Mouse (Mus musculus): Measurements from ENCODE around the gene Sh2d2a. TPM values are rescaled to one million over a fixed set of nuclear protein-coding genes. Genes with fewer than 3 reads are reported as not detected.

Gene Sh2d2a
- 0.09 TPM in 2 replicates for polyA plus RNA-seq (2014; fragmentation: Nextera tagmentation; extraction: Ambion mirVana)

DNA sequence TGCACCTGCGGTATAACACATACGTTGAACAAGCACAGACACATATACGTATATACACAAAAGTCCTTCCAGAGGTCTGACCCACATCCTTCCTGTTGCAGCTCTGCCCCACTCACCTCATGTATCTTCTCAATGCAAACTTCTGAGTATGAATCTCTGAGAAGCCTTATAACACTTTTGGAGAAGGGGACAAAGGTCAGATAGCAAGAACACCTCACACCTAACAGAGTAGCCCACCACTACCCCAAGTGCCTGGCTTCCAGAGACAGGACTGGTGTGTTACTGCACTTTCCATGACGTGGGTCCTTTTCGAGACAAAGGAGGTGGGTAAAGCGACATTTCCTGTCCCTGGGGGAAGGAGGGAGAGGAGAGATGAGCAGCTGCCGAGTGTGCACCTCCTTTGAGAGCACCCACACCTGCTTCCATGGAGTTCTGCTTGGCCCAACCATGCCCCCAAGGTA lies at the start of gene Sh2d2a:
Gene Sh2d2a (plus strand): TSS at position 106 of the 461 bp plus-strand sequence.
- no peak for TF ChIP-seq CTCF (IDR thresholded peaks at IDR 0.05; ENCODE audit: low read depth)
- no peak within 1 kb of the TSS for H3K4me2 ChIP-seq
- WGBS = 63% methylated on average over 7 of the region's 7 CpGs
- no peaks in the 10 kb centered on the region for H3K4me1 ChIP-seq (ENCODE audit: insufficient read depth)
- H3K9me3 ChIP-seq (ENCODE audit: low read depth, low read length) = no peaks in the 10 kb centered on the region
- no peaks in the 10 kb centered on the region for H3K27me3 ChIP-seq (ENCODE audit: insufficient read depth, low read length)
- DNase-seq (no peak), ATAC-seq (ENCODE audit: insufficient read depth) (no peak)
- no peaks in the 10 kb centered on the region for H3K36me3 ChIP-seq (ENCODE audit: insufficient read depth)
- H3K27ac ChIP-seq (ENCODE audit: low read depth) = no peak within 1 kb of the TSS
- H3K4me3 ChIP-seq (ENCODE audit: low read depth, low read length) = no peak within 1 kb of the TSS
- H3K9ac ChIP-seq = no peak within 1 kb of the TSS

DNA sequence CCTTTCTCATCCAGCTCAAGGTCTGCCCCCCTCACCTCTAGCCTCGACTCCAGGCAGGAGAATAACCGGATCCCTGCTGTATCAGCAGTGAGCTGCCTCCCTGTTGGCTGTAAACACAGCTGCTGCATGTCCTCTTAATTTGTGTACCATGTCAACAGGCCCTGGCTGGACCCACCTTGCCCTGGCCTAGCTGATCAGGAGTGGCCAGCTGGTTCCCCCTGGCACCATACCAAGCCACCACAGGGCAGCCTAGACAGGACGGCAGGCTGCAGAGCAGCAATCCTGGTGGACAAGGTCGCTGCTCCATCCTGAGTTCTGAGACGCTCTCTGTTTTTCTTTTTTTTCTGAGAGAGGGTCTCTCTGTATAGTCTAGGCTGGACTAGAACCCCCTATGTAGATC lies 44.9 kb upstream of the Sh2d2a start:
- TF ChIP-seq CTCF (IDR thresholded peaks at IDR 0.05; ENCODE audit: low read depth) = no peak
- WGBS = 40% methylated on average over 5 of the region's 5 CpGs
- H3K4me1 ChIP-seq (ENCODE audit: insufficient read depth) = no peaks in the 10 kb centered on the region
- DNase-seq (no peak), ATAC-seq (ENCODE audit: insufficient read depth) (no peak)
- H3K4me3 ChIP-seq (ENCODE audit: low read depth, low read length) = no peak overlapping the region
- no peak overlapping the region for H3K9ac ChIP-seq
- no peak overlapping the region for H3K27ac ChIP-seq (ENCODE audit: low read depth)
- no peaks in the 10 kb centered on the region for H3K9me3 ChIP-seq (ENCODE audit: low read depth, low read length)
- peaks cover 78% of the 10 kb centered on the region for H3K27me3 ChIP-seq (ENCODE audit: insufficient read depth, low read length)
- H3K36me3 ChIP-seq (ENCODE audit: insufficient read depth) = no peaks in the 10 kb centered on the region
- H3K4me2 ChIP-seq = no peak overlapping the region

DNA sequence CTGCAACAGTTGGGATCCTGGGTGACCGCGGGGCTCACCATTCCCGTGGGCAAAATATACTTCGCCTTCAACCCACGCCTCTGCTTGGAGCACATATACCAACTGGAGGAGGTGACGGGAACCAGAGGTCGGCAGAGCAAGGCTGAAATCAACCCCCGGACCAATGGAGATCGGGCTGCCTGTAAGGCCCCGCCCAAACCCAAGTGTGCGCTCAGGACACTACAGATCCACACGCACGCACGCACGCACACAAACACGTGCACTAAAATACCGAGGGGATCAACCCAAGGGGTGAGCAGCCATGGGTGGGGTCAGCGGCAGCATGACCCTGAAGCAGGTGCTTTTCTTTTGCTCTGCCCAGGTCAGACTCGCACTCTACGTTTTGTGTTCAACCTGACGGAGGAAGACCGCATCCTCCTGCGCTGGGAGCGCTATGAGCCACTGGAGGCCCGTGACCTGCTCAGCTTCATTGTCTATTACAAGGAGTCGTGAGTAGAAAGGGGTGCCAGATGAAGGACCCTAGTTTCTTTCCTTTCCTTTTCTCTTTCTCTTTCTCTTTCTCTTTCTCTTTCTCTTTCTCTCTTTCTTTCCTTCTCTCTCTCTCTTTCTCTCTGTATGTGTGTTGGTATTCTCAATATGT lies 42.4 kb upstream of the Sh2d2a start:
- ATAC-seq (ENCODE audit: insufficient read depth) (no peak), DNase-seq (no peak)

DNA sequence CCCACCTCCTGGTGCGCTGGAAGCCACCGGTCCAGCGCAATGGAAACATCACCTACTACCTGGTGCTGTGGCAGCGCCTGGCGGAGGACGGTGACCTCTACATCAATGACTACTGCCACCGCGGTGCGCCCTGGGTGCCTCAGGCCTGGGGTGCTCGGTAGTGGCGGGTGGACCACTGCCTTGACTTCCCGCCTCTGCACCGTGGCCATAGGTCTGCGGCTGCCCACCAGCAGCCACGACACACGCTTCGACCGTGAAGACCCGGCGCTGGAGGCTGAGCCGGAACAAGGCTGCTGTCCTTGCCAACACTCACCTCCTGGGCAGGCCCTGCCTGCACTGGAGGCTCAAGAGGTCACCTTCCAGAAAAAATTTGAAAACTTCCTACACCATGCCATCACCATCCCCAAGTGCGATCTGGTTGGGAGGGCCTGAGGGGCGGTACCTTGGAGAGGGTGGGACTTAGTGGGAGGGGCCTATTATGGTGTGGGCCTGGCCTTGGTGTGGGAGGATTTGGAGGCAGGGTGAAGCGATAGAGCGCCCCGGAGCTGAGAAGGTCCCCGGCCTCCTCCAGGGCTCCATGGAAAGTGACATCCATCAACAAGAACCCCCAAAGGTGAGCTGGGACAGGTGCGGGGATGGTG lies 37.1 kb upstream of the Sh2d2a start:
- no peak for TF ChIP-seq CTCF (IDR thresholded peaks at IDR 0.05; ENCODE audit: low read depth)
- DNase-seq (peak; percentile 19), ATAC-seq (ENCODE audit: insufficient read depth) (peak; percentile 51)
- Histone ChIP-seq H3K4me2 (peak overlapping the region; percentile 45), H3K27ac (ENCODE audit: low read depth) (no peak overlapping the region), H3K27me3 (ENCODE audit: insufficient read depth, low read length) (peaks cover 61% of the 10 kb centered on the region), H3K4me3 (ENCODE audit: low read depth, low read length) (peak overlapping the region; percentile 16; the same call in 1 of the 2 replicates), H3K36me3 (ENCODE audit: insufficient read depth) (no peaks in the 10 kb centered on the region), H3K9ac (no peak overlapping the region), H3K4me1 (ENCODE audit: insufficient read depth) (0 out of 2 replicates have a peak, but pooled peaks cover 2% of the 10 kb centered on the region), H3K9me3 (ENCODE audit: low read depth, low read length) (no peaks in the 10 kb centered on the region)
- 6% methylated on average over 28 of the region's 28 CpGs for WGBS

More for the DNA sequence above, 42.4 kb upstream of the Sh2d2a start:
- H3K4me2 ChIP-seq = peak overlapping the region; percentile 51
- no peak overlapping the region for H3K27ac ChIP-seq (ENCODE audit: low read depth)
- no peak overlapping the region for H3K9ac ChIP-seq
- peak overlapping the region; percentile 15; the same call in 1 of the 2 replicates for H3K4me3 ChIP-seq (ENCODE audit: low read depth, low read length)
- WGBS = 5% methylated on average over 26 of the region's 26 CpGs
- no peaks in the 10 kb centered on the region for H3K4me1 ChIP-seq (ENCODE audit: insufficient read depth)
- H3K36me3 ChIP-seq (ENCODE audit: insufficient read depth) = no peaks in the 10 kb centered on the region
- peaks cover 66% of the 10 kb centered on the region for H3K27me3 ChIP-seq (ENCODE audit: insufficient read depth, low read length)
- TF ChIP-seq CTCF (IDR thresholded peaks at IDR 0.05; ENCODE audit: low read depth) = no peak
- no peaks in the 10 kb centered on the region for H3K9me3 ChIP-seq (ENCODE audit: low read depth, low read length)

DNA sequence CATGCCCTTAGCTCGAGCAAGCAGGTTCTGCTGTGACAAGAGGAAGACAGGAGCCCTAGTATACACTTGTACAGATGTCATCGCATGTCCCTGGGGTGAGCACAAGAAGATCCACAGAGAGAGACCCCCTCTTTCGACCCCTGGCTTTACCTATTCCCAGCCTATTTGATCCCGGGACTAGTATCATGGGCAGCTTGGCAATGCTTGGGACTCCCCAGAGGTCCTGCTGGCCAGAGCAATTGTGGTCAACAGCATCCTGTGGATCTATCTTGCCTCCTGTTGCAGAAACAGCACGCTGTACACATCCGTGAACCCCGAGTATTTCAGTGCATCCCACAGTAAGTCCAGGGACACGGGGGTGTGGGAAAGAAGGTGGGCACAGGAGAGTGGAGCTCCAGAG lies 35.3 kb upstream of the Sh2d2a start:
- Histone ChIP-seq H3K4me1 (ENCODE audit: insufficient read depth) (0 out of 2 replicates have a peak, but pooled peaks cover 2% of the 10 kb centered on the region), H3K9me3 (ENCODE audit: low read depth, low read length) (no peaks in the 10 kb centered on the region), H3K36me3 (ENCODE audit: insufficient read depth) (no peaks in the 10 kb centered on the region), H3K4me2 (no peak overlapping the region), H3K27me3 (ENCODE audit: insufficient read depth, low read length) (peaks cover 44% of the 10 kb centered on the region), H3K4me3 (ENCODE audit: low read depth, low read length) (no peak overlapping the region), H3K9ac (no peak overlapping the region), H3K27ac (ENCODE audit: low read depth) (no peak overlapping the region)
- WGBS = 83% methylated on average over 8 of the region's 8 CpGs
- no peak for ATAC-seq (ENCODE audit: insufficient read depth)
- DNase-seq = no peak
- no peak for TF ChIP-seq CTCF (IDR thresholded peaks at IDR 0.05; ENCODE audit: low read depth)

DNA sequence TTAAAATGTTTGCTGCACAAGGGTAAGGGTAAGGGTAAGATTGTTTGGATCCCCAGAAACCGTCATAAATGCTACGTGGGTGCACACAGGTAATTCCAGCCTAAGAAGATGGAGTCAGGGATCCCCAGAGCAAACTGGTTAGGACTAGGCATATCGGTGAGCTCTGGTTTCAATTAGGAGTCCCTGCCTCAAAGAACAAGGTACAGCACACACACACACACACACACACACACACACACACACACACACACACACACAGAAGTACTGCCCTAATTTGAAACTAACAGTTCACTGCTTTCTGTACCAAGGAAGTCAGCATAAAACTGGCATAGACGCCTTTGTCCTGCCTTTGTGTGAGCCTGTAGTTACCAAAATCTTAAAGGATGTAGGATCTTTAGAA lies 34.1 kb upstream of the Sh2d2a start:
- Histone ChIP-seq H3K9ac (no peak overlapping the region), H3K4me3 (ENCODE audit: low read depth, low read length) (no peak overlapping the region), H3K27me3 (ENCODE audit: insufficient read depth, low read length) (peaks cover 45% of the 10 kb centered on the region), H3K9me3 (ENCODE audit: low read depth, low read length) (no peaks in the 10 kb centered on the region), H3K4me1 (ENCODE audit: insufficient read depth) (peaks cover 2% of the 10 kb centered on the region; the same call in 1 of the 2 replicates), H3K4me2 (no peak overlapping the region), H3K27ac (ENCODE audit: low read depth) (no peak overlapping the region), H3K36me3 (ENCODE audit: insufficient read depth) (no peaks in the 10 kb centered on the region)
- TF ChIP-seq CTCF (IDR thresholded peaks at IDR 0.05; ENCODE audit: low read depth) = no peak
- WGBS = 79% methylated on average over 4 of the region's 4 CpGs
- ATAC-seq (ENCODE audit: insufficient read depth) (no peak), DNase-seq (no peak)

DNA sequence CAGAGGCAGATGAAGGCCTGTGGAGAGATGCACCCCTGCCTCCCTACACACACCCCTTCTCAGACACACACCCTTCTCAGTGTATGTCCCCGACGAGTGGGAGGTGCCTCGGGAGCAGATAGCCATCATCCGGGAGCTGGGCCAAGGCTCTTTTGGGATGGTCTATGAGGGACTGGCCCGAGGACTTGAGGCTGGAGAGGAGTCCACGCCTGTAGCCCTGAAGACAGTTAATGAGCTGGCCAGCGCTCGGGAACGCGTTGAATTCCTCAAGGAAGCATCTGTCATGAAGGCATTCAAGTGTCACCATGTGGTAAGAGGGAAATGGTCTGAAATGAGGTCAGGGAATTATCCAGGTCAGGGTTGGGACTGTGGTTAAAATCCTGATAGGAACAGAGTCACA lies 33.7 kb upstream of the Sh2d2a start:
- 37% methylated on average over 10 of the region's 10 CpGs for WGBS

More for the DNA sequence above, 33.7 kb upstream of the Sh2d2a start:
- Histone ChIP-seq H3K27ac (ENCODE audit: low read depth) (no peak overlapping the region), H3K4me1 (ENCODE audit: insufficient read depth) (peaks cover 2% of the 10 kb centered on the region; the same call in 1 of the 2 replicates), H3K4me3 (ENCODE audit: low read depth, low read length) (no peak overlapping the region), H3K36me3 (ENCODE audit: insufficient read depth) (no peaks in the 10 kb centered on the region), H3K9me3 (ENCODE audit: low read depth, low read length) (no peaks in the 10 kb centered on the region), H3K27me3 (ENCODE audit: insufficient read depth, low read length) (peaks cover 49% of the 10 kb centered on the region), H3K9ac (no peak overlapping the region), H3K4me2 (no peak overlapping the region)
- no peak for TF ChIP-seq CTCF (IDR thresholded peaks at IDR 0.05; ENCODE audit: low read depth)
- peak; percentile 44 for DNase-seq
- ATAC-seq (ENCODE audit: insufficient read depth) = no peak
